Mouse (Mus musculus) brain, embryonic 14.5 days (tissue): ENCODE data around the gene Phyhipl.

Experiments
- CTCF ChIP-seq: fragments of 200-500 bp; IDR thresholded peaks from 2 replicates; pipeline ENCODE4 v1.5.1; 2012; ENCODE audit warnings: inconsistent platforms, mild to moderate bottlenecking, moderate library complexity, borderline replicate concordance; ENCODE audit not compliant: insufficient read depth, insufficient read length; ENCODE audit errors: extremely low read depth
- POLR2A ChIP-seq: fragments of 200-500 bp; IDR thresholded peaks from 2 replicates; pipeline ENCODE4 v1.6.1; 2012; ENCODE audit warnings: mild to moderate bottlenecking, inconsistent platforms, borderline replicate concordance; ENCODE audit not compliant: poor library complexity, insufficient read depth, insufficient read length, severe bottlenecking; ENCODE audit errors: extremely low read depth

DNA sequence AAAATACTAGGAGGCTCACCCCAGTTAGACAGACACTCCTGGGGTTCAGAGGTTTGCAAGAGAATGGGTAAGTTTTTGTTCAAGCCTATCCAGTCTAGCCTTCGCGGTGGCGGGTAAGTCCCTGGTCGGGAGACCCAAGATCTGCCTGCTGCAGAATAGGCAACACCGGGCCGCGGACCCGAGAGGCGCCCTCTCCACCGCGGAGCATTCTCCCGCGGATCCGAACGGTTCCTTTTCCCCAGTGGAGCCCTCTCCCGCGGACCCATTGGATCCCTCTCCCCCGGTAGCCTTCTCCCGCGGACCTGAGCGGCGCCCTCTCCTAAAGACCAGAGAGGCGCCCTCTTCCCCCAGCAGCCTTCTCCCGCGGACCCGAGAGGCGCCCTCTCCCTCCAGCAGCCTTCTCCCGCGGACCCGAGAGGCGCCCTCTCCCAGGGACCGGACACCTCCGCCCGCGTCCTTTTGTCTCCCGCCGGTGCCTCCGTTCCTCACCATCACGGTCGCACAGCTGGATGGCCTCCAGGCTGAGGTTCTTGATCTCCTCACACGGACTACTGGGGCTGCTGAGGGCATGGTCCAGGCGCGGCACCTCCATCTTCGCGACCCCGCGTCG is 57.1 kb downstream of the Phyhipl start:
- TF ChIP-seq CTCF: 0 out of 2 replicates have a peak, but pooled peaks have one; percentile 1
- no peak for TF ChIP-seq POLR2A
